21 mouse cellular contexts compared by ENCODE assay signal in genomic region chr15:69350053-69350739, GRCm38 (mm10).
DNase-seq lines count a peak whose midpoint lies in the region; ATAC-seq lines count a peak whose summit lies in the region.
"Had no signal": no experiment of that assay in that cellular context is flagged by ENCODE, and none has a peak within 500 bp of the region (broad histone marks: within the 10 kb centered on the region; RNA-seq: fewer than 3 reads in every experiment).

No protein-coding gene starts in this region.

- no peak overlapping the region for H3K4me2 ChIP-seq in forebrain, embryonic 11.5 days (ENCODE audit: low read depth, low read length, severe bottlenecking)
- no peak overlapping the region for H3K4me2 ChIP-seq in forebrain, embryonic 16.5 days (ENCODE audit: low read length)
- H3K4me2 ChIP-seq in hindbrain, embryonic 11.5 days (replicated peaks; ENCODE audit: low read depth, low read length): no peak overlapping the region
- no peak overlapping the region for H3K4me2 ChIP-seq in hindbrain, embryonic 14.5 days (replicated peaks)
- no peak overlapping the region for H3K4me2 ChIP-seq in neural tube, embryonic 11.5 days (ENCODE audit: low read depth)
- H3K4me2 ChIP-seq: embryonic facial prominence, embryonic 13.5 days; hindbrain, embryonic 13.5 days; intestine, embryonic 15.5 days had no signal

- no peak overlapping the region for H3K4me3 ChIP-seq in forebrain, embryonic 11.5 days (ENCODE audit: low read depth, low read length)
- no peak overlapping the region for H3K4me3 ChIP-seq in forebrain, embryonic 16.5 days (replicated peaks; ENCODE audit: low read length)
- no peak overlapping the region for H3K4me3 ChIP-seq in hindbrain, embryonic 11.5 days (ENCODE audit: low read depth, low read length)
- no peak overlapping the region for H3K4me3 ChIP-seq in hindbrain, embryonic 14.5 days (replicated peaks; ENCODE audit: low read length)
- H3K4me3 ChIP-seq in neural tube, embryonic 11.5 days (ENCODE audit: low read depth, low read length): no peak overlapping the region
- H3K4me3 ChIP-seq: embryonic facial prominence, embryonic 13.5 days; heart, embryonic 10.5 days; hindbrain, embryonic 13.5 days; intestine, embryonic 15.5 days had no signal

- H3K4me1 ChIP-seq in forebrain, embryonic 11.5 days (replicated peaks; ENCODE audit: control insufficient read depth, insufficient read depth, low read length): no peaks in the 10 kb centered on the region
- H3K4me1 ChIP-seq in forebrain, embryonic 16.5 days (replicated peaks; ENCODE audit: control insufficient read depth, insufficient read depth, low read length): no peaks in the 10 kb centered on the region
- H3K4me1 ChIP-seq in hindbrain, embryonic 11.5 days (replicated peaks; ENCODE audit: control insufficient read depth, insufficient read depth, low read length): no peaks in the 10 kb centered on the region
- H3K4me1 ChIP-seq in hindbrain, embryonic 14.5 days (replicated peaks; ENCODE audit: control insufficient read depth, insufficient read depth, low read length): no peaks in the 10 kb centered on the region
- no peaks in the 10 kb centered on the region for H3K4me1 ChIP-seq in neural tube, embryonic 11.5 days (ENCODE audit: control insufficient read depth, insufficient read depth, low read length)
- H3K4me1 ChIP-seq: embryonic facial prominence, embryonic 13.5 days; heart, embryonic 10.5 days; hindbrain, embryonic 13.5 days; intestine, embryonic 15.5 days had no signal

- H3K9ac ChIP-seq in forebrain, embryonic 11.5 days (ENCODE audit: low read length): no peak overlapping the region
- no peak overlapping the region for H3K9ac ChIP-seq in forebrain, embryonic 16.5 days (replicated peaks; ENCODE audit: low read depth, low read length)
- no peak overlapping the region for H3K9ac ChIP-seq in hindbrain, embryonic 11.5 days (ENCODE audit: low read depth, low read length)
- H3K9ac ChIP-seq in hindbrain, embryonic 14.5 days: no peak overlapping the region
- no peak overlapping the region for H3K9ac ChIP-seq in neural tube, embryonic 11.5 days (ENCODE audit: low read length)
- H3K9ac ChIP-seq: embryonic facial prominence, embryonic 13.5 days; hindbrain, embryonic 13.5 days; intestine, embryonic 15.5 days had no signal

- 63% methylated on average over 7 of the region's 7 CpGs for WGBS in forebrain, embryonic 11.5 days
- WGBS in forebrain, embryonic 16.5 days: 53% methylated on average over 7 of the region's 7 CpGs
- WGBS in hindbrain, embryonic 11.5 days: 75% methylated on average over 7 of the region's 7 CpGs
- WGBS in hindbrain, embryonic 14.5 days: 69% methylated on average over 7 of the region's 7 CpGs
- 70% methylated on average over 7 of the region's 7 CpGs for WGBS in neural tube, embryonic 11.5 days

- peak; percentile 84 for ATAC-seq in forebrain, embryonic 11.5 days (replicated peaks; ENCODE audit: low FRiP score)
- ATAC-seq in forebrain, embryonic 16.5 days: no peak
- ATAC-seq in hindbrain, embryonic 11.5 days (ENCODE audit: low FRiP score): peak; percentile 12; the same call in 1 of the 2 replicates
- no peak for ATAC-seq in hindbrain, embryonic 14.5 days (ENCODE audit: low FRiP score)
- peak; percentile 70 for ATAC-seq in neural tube, embryonic 11.5 days (ENCODE audit: insufficient read depth, low FRiP score, low TSS enrichment)
- ATAC-seq: activated CD4-positive, CD25-positive, alpha-beta regulatory T cell, adult 4 months; intestine, embryonic 15.5 days; Patski had no signal

- H3K27me3 ChIP-seq in forebrain, embryonic 11.5 days (ENCODE audit: control insufficient read depth, insufficient read depth, low read length): no peaks in the 10 kb centered on the region
- H3K27me3 ChIP-seq in forebrain, embryonic 16.5 days (replicated peaks; ENCODE audit: control insufficient read depth, insufficient read depth, low read length): no peaks in the 10 kb centered on the region
- no peaks in the 10 kb centered on the region for H3K27me3 ChIP-seq in hindbrain, embryonic 11.5 days (ENCODE audit: control insufficient read depth, insufficient read depth, low read length)
- no peaks in the 10 kb centered on the region for H3K27me3 ChIP-seq in hindbrain, embryonic 14.5 days (ENCODE audit: control insufficient read depth, insufficient read depth, low read length)
- no peaks in the 10 kb centered on the region for H3K27me3 ChIP-seq in neural tube, embryonic 11.5 days (ENCODE audit: control insufficient read depth, insufficient read depth, low read length)
- H3K27me3 ChIP-seq: CH12.LX; embryonic facial prominence, embryonic 13.5 days; hindbrain, embryonic 13.5 days; intestine, embryonic 15.5 days; Patski had no signal

- no peak overlapping the region for H3K27ac ChIP-seq in forebrain, embryonic 11.5 days (ENCODE audit: low read depth, low read length)
- H3K27ac ChIP-seq in forebrain, embryonic 16.5 days (ENCODE audit: low read length): no peak overlapping the region
- H3K27ac ChIP-seq in hindbrain, embryonic 11.5 days (ENCODE audit: low read depth, low read length): no peak overlapping the region
- H3K27ac ChIP-seq in hindbrain, embryonic 14.5 days: no peak overlapping the region
- no peak overlapping the region for H3K27ac ChIP-seq in neural tube, embryonic 11.5 days (ENCODE audit: low read depth, low read length)
- H3K27ac ChIP-seq: embryonic facial prominence, embryonic 13.5 days; heart, embryonic 10.5 days; hindbrain, embryonic 13.5 days; intestine, embryonic 15.5 days had no signal

- H3K36me3 ChIP-seq in forebrain, embryonic 11.5 days (ENCODE audit: control insufficient read depth, insufficient read depth, low read length): no peaks in the 10 kb centered on the region
- H3K36me3 ChIP-seq in forebrain, embryonic 16.5 days (ENCODE audit: control insufficient read depth, insufficient read depth): no peaks in the 10 kb centered on the region
- H3K36me3 ChIP-seq in hindbrain, embryonic 11.5 days (ENCODE audit: control insufficient read depth, insufficient read depth, low read length): no peaks in the 10 kb centered on the region
- no peaks in the 10 kb centered on the region for H3K36me3 ChIP-seq in hindbrain, embryonic 14.5 days (replicated peaks; ENCODE audit: control insufficient read depth, insufficient read depth)
- H3K36me3 ChIP-seq in neural tube, embryonic 11.5 days (ENCODE audit: control insufficient read depth, insufficient read depth, low read length): no peaks in the 10 kb centered on the region
- H3K36me3 ChIP-seq: embryonic facial prominence, embryonic 13.5 days; heart, embryonic 10.5 days; hindbrain, embryonic 13.5 days; intestine, embryonic 15.5 days had no signal

- H3K9me3 ChIP-seq in forebrain, embryonic 11.5 days (ENCODE audit: control insufficient read depth, low read length): no peaks in the 10 kb centered on the region
- no peaks in the 10 kb centered on the region for H3K9me3 ChIP-seq in forebrain, embryonic 16.5 days (ENCODE audit: control insufficient read depth, low read length)
- no peaks in the 10 kb centered on the region for H3K9me3 ChIP-seq in hindbrain, embryonic 11.5 days (ENCODE audit: control insufficient read depth, low read length)
- H3K9me3 ChIP-seq in hindbrain, embryonic 14.5 days (ENCODE audit: control insufficient read depth, low read length): no peaks in the 10 kb centered on the region
- no peaks in the 10 kb centered on the region for H3K9me3 ChIP-seq in neural tube, embryonic 11.5 days (ENCODE audit: control insufficient read depth, low read length)
- H3K9me3 ChIP-seq: embryonic facial prominence, embryonic 13.5 days; heart, embryonic 10.5 days; hindbrain, embryonic 13.5 days; intestine, embryonic 15.5 days had no signal

- DNase-seq in forebrain, embryonic 11.5 days (ENCODE audit: low spot score): no peak
- no peak for DNase-seq in hindbrain, embryonic 11.5 days (ENCODE audit: low spot score)
- DNase-seq in hindbrain, embryonic 14.5 days (ENCODE audit: low spot score): no peak
- DNase-seq in neural tube, embryonic 11.5 days (ENCODE audit: low spot score): no peak
- no peak for DNase-seq in neural tube, embryonic 10.5 days (ENCODE audit: extremely low spot score, low spot score)
- DNase-seq: adrenal gland, postnatal 14 days; cerebellum, adult 18-20 months; cerebellum, adult 9-11 months; cerebellum, postnatal 36 days; gastrocnemius, postnatal 10 days; heart, adult 18-20 months; heart, postnatal 10 days; heart, postnatal 4 days had no signal

Comparison
In these comparisons a context has a peak if more than half of its experiments do, and no peak if none do; other contexts are left out.
1. ATAC-seq: peak in forebrain, embryonic 11.5 days (single experiment), hindbrain, embryonic 11.5 days (single experiment) and neural tube, embryonic 11.5 days (single experiment); none in forebrain, embryonic 16.5 days (single experiment) and hindbrain, embryonic 14.5 days (single experiment).